Mouse (Mus musculus): ENCODE measurements around the gene Ephx3. TPM values are rescaled to one million over a fixed set of nuclear protein-coding genes. Genes with fewer than 3 reads are reported as not detected.

Ephx3 gene
- polyA plus RNA-seq, 1 experiment from 2014 or later: not detected

- Histone ChIP-seq H3K4me1 (ENCODE audit: control insufficient read depth, insufficient read depth, low read length) (no peaks in the 10 kb centered on the region), H3K36me3 (replicated peaks; ENCODE audit: control insufficient read depth, insufficient read depth, low read depth, low read length) (peaks cover 10% of the 10 kb centered on the region), H3K9me3 (replicated peaks; ENCODE audit: control insufficient read depth, low read length) (no peaks in the 10 kb centered on the region), H3K27me3 (ENCODE audit: control insufficient read depth, insufficient read depth, low read length) (no peaks in the 10 kb centered on the region), H3K4me2 (ENCODE audit: low read depth, low read length) (no peak overlapping the region), H3K9ac (replicated peaks; ENCODE audit: low read length) (no peak overlapping the region), H3K27ac (replicated peaks; ENCODE audit: low read depth, low read length) (no peak overlapping the region), H3K4me3 (ENCODE audit: low read depth, low read length) (no peak overlapping the region)
- 63% methylated on average over 3 of the region's 3 CpGs for WGBS
- ATAC-seq (replicated peaks; ENCODE audit: insufficient number of reproducible peaks, low FRiP score, low TSS enrichment, low read depth) (no peak; the same call in 1 of the 2 replicates), DNase-seq (ENCODE audit: low spot score) (peak; percentile 72)
These were observed 20.4 kb upstream of the Ephx3 start for GRCm38 (mm10) chr17:32209752-32210151.

GRCm38 (mm10) chr17:32209144-32209543 is 19.8 kb upstream of the Ephx3 start:
- Histone ChIP-seq H3K9me3 (replicated peaks; ENCODE audit: control insufficient read depth, low read length) (no peaks in the 10 kb centered on the region), H3K36me3 (replicated peaks; ENCODE audit: control insufficient read depth, insufficient read depth, low read depth, low read length) (peaks cover 8% of the 10 kb centered on the region), H3K4me1 (ENCODE audit: control insufficient read depth, insufficient read depth, low read length) (no peaks in the 10 kb centered on the region), H3K4me3 (ENCODE audit: low read depth, low read length) (no peak overlapping the region), H3K27me3 (ENCODE audit: control insufficient read depth, insufficient read depth, low read length) (no peaks in the 10 kb centered on the region), H3K27ac (replicated peaks; ENCODE audit: low read depth, low read length) (no peak overlapping the region), H3K9ac (replicated peaks; ENCODE audit: low read length) (no peak overlapping the region), H3K4me2 (ENCODE audit: low read depth, low read length) (no peak overlapping the region)
- ATAC-seq (replicated peaks; ENCODE audit: insufficient number of reproducible peaks, low FRiP score, low TSS enrichment, low read depth) (no peak), DNase-seq (ENCODE audit: low spot score) (peak; percentile 61)
- 55% methylated on average over 6 of the region's 6 CpGs for WGBS

GRCm38 (mm10) chr17:32207586-32208245 is 18.4 kb upstream of the Ephx3 start:
- no peak overlapping the region for H3K27ac ChIP-seq (replicated peaks; ENCODE audit: low read depth, low read length)
- H3K9me3 ChIP-seq (replicated peaks; ENCODE audit: control insufficient read depth, low read length): no peaks in the 10 kb centered on the region
- 73% methylated on average over 5 of the region's 5 CpGs for WGBS
- no peaks in the 10 kb centered on the region for H3K4me1 ChIP-seq (ENCODE audit: control insufficient read depth, insufficient read depth, low read length)
- no peak overlapping the region for H3K4me3 ChIP-seq (ENCODE audit: low read depth, low read length)
- no peaks in the 10 kb centered on the region for H3K27me3 ChIP-seq (ENCODE audit: control insufficient read depth, insufficient read depth, low read length)
- ATAC-seq (replicated peaks; ENCODE audit: insufficient number of reproducible peaks, low FRiP score, low TSS enrichment, low read depth) (no peak), DNase-seq (ENCODE audit: low spot score) (no peak)
- H3K36me3 ChIP-seq (replicated peaks; ENCODE audit: control insufficient read depth, insufficient read depth, low read depth, low read length): peaks cover 12% of the 10 kb centered on the region
- no peak overlapping the region for H3K9ac ChIP-seq (replicated peaks; ENCODE audit: low read length)
- H3K4me2 ChIP-seq (ENCODE audit: low read depth, low read length): no peak overlapping the region

GRCm38 (mm10) chr17:32205345-32205744 is 16.0 kb upstream of the Ephx3 start:
- ATAC-seq (replicated peaks; ENCODE audit: insufficient number of reproducible peaks, low FRiP score, low TSS enrichment, low read depth) (no peak), DNase-seq (ENCODE audit: low spot score) (no peak)
- H3K4me2 ChIP-seq (ENCODE audit: low read depth, low read length): no peak overlapping the region
- 89% methylated on average over 3 of the region's 3 CpGs for WGBS
- no peak overlapping the region for H3K27ac ChIP-seq (replicated peaks; ENCODE audit: low read depth, low read length)
- no peak overlapping the region for H3K9ac ChIP-seq (replicated peaks; ENCODE audit: low read length)
- H3K27me3 ChIP-seq (ENCODE audit: control insufficient read depth, insufficient read depth, low read length): no peaks in the 10 kb centered on the region
- H3K36me3 ChIP-seq (replicated peaks; ENCODE audit: control insufficient read depth, insufficient read depth, low read depth, low read length): peaks cover 16% of the 10 kb centered on the region
- no peaks in the 10 kb centered on the region for H3K4me1 ChIP-seq (ENCODE audit: control insufficient read depth, insufficient read depth, low read length)
- no peaks in the 10 kb centered on the region for H3K9me3 ChIP-seq (replicated peaks; ENCODE audit: control insufficient read depth, low read length)
- no peak overlapping the region for H3K4me3 ChIP-seq (ENCODE audit: low read depth, low read length)

GRCm38 (mm10) chr17:32202972-32203371 is 13.6 kb upstream of the Ephx3 start:
- DNase-seq (ENCODE audit: low spot score) (no peak), ATAC-seq (replicated peaks; ENCODE audit: insufficient number of reproducible peaks, low FRiP score, low TSS enrichment, low read depth) (no peak)
- no peak overlapping the region for H3K27ac ChIP-seq (replicated peaks; ENCODE audit: low read depth, low read length)
- H3K27me3 ChIP-seq (ENCODE audit: control insufficient read depth, insufficient read depth, low read length): no peaks in the 10 kb centered on the region
- H3K4me2 ChIP-seq (ENCODE audit: low read depth, low read length): no peak overlapping the region
- no peaks in the 10 kb centered on the region for H3K4me1 ChIP-seq (ENCODE audit: control insufficient read depth, insufficient read depth, low read length)
- no peak overlapping the region for H3K4me3 ChIP-seq (ENCODE audit: low read depth, low read length)
- H3K36me3 ChIP-seq (replicated peaks; ENCODE audit: control insufficient read depth, insufficient read depth, low read depth, low read length): peaks cover 31% of the 10 kb centered on the region
- no peaks in the 10 kb centered on the region for H3K9me3 ChIP-seq (replicated peaks; ENCODE audit: control insufficient read depth, low read length)
- no peak overlapping the region for H3K9ac ChIP-seq (replicated peaks; ENCODE audit: low read length)
- WGBS: 92% methylated on average over 3 of the region's 3 CpGs

- WGBS: 90% methylated on average over 5 of the region's 5 CpGs
- no peak overlapping the region for H3K9ac ChIP-seq (replicated peaks; ENCODE audit: low read length)
- no peak for DNase-seq (ENCODE audit: low spot score)
- H3K4me3 ChIP-seq (ENCODE audit: low read depth, low read length): no peak overlapping the region
- H3K27ac ChIP-seq (replicated peaks; ENCODE audit: low read depth, low read length): no peak overlapping the region
- no peak for ATAC-seq (replicated peaks; ENCODE audit: insufficient number of reproducible peaks, low FRiP score, low TSS enrichment, low read depth)
- H3K27me3 ChIP-seq (ENCODE audit: control insufficient read depth, insufficient read depth, low read length): no peaks in the 10 kb centered on the region
- no peak overlapping the region for H3K4me2 ChIP-seq (ENCODE audit: low read depth, low read length)
- no peaks in the 10 kb centered on the region for H3K4me1 ChIP-seq (ENCODE audit: control insufficient read depth, insufficient read depth, low read length)
- peaks cover 33% of the 10 kb centered on the region for H3K36me3 ChIP-seq (replicated peaks; ENCODE audit: control insufficient read depth, insufficient read depth, low read depth, low read length)
- no peaks in the 10 kb centered on the region for H3K9me3 ChIP-seq (replicated peaks; ENCODE audit: control insufficient read depth, low read length)
These were observed 11.7 kb upstream of the Ephx3 start for GRCm38 (mm10) chr17:32201086-32201485.

GRCm38 (mm10) chr17:32199796-32200195 is 10.4 kb upstream of the Ephx3 start:
- H3K27ac ChIP-seq (replicated peaks; ENCODE audit: low read depth, low read length): no peak overlapping the region
- no peak overlapping the region for H3K4me3 ChIP-seq (ENCODE audit: low read depth, low read length)
- H3K36me3 ChIP-seq (replicated peaks; ENCODE audit: control insufficient read depth, insufficient read depth, low read depth, low read length): peaks cover 30% of the 10 kb centered on the region
- no peaks in the 10 kb centered on the region for H3K27me3 ChIP-seq (ENCODE audit: control insufficient read depth, insufficient read depth, low read length)
- no peak overlapping the region for H3K9ac ChIP-seq (replicated peaks; ENCODE audit: low read length)
- WGBS: 95% methylated on average over 2 of the region's 2 CpGs
- DNase-seq (ENCODE audit: low spot score): no peak
- no peaks in the 10 kb centered on the region for H3K4me1 ChIP-seq (ENCODE audit: control insufficient read depth, insufficient read depth, low read length)
- no peak overlapping the region for H3K4me2 ChIP-seq (ENCODE audit: low read depth, low read length)
- ATAC-seq (replicated peaks; ENCODE audit: insufficient number of reproducible peaks, low FRiP score, low TSS enrichment, low read depth): no peak
- no peaks in the 10 kb centered on the region for H3K9me3 ChIP-seq (replicated peaks; ENCODE audit: control insufficient read depth, low read length)

- no peaks in the 10 kb centered on the region for H3K27me3 ChIP-seq (ENCODE audit: control insufficient read depth, insufficient read depth, low read length)
- H3K36me3 ChIP-seq (replicated peaks; ENCODE audit: control insufficient read depth, insufficient read depth, low read depth, low read length): peaks cover 24% of the 10 kb centered on the region
- H3K4me1 ChIP-seq (ENCODE audit: control insufficient read depth, insufficient read depth, low read length): no peaks in the 10 kb centered on the region
- no peak overlapping the region for H3K27ac ChIP-seq (replicated peaks; ENCODE audit: low read depth, low read length)
- no peak overlapping the region for H3K4me3 ChIP-seq (ENCODE audit: low read depth, low read length)
- H3K9ac ChIP-seq (replicated peaks; ENCODE audit: low read length): no peak overlapping the region
- no peaks in the 10 kb centered on the region for H3K9me3 ChIP-seq (replicated peaks; ENCODE audit: control insufficient read depth, low read length)
- H3K4me2 ChIP-seq (ENCODE audit: low read depth, low read length): no peak overlapping the region
- DNase-seq (ENCODE audit: low spot score): no peak
- ATAC-seq (replicated peaks; ENCODE audit: insufficient number of reproducible peaks, low FRiP score, low TSS enrichment, low read depth): no peak
- WGBS: 94% methylated on average over 14 of the region's 14 CpGs
These were observed 7.8 kb upstream of the Ephx3 start for GRCm38 (mm10) chr17:32197156-32197555.

Measured in embryonic facial prominence, embryonic 11.5 days (tissue).